Mouse (Mus musculus): ENCODE data around the gene Cdc42bpa.

DNA sequence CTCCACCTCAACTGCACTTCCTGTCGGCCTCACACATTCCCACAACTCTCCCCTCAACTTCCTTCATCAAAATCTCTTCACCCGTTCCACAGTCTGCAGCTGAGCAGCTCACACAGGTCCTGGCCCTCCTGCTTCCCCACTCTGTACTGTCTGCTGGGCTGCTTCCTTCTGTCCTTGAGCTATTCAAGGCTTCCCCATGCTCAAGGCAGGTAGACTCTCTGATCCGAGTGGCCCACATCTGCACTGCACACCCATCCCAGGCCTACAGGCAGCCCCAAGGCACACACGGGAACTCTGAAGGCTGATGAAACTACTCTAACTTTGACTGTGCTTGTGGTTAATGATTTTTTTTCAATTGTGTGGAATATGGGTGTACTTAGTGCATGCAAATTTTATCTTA is 232.6 kb downstream of the Cdc42bpa start:
- TF ChIP-seq CTCF (IDR thresholded peaks at IDR 0.05; ENCODE audit: low read depth) (no peak), EP300 (IDR thresholded peaks at IDR 0.05; ENCODE audit: low read depth) (no peak)
